Mouse (Mus musculus): ENCODE results near the gene Trip6. TPM values are rescaled to one million over a fixed set of nuclear protein-coding genes. Genes with fewer than 3 reads are reported as not detected.

Trip6 gene
- polyA plus RNA-seq, 1 experiment from 2014 or later, result 8.2 TPM

- Histone ChIP-seq H3K27ac (replicated peaks) (0 out of 2 replicates have a peak overlapping the region, but pooled peaks have one; percentile 45), H3K4me3 (replicated peaks) (no peak overlapping the region), H3K9ac (no peak overlapping the region), H3K4me2 (no peak overlapping the region), H3K4me1 (replicated peaks) (peaks cover 15% of the 10 kb centered on the region), H3K27me3 (no peaks in the 10 kb centered on the region), H3K36me3 (replicated peaks) (no peaks in the 10 kb centered on the region), H3K9me3 (replicated peaks) (no peaks in the 10 kb centered on the region)
- 0 out of 2 replicates have a peak, but pooled peaks have one; percentile 28 for ATAC-seq (ENCODE audit: insufficient read depth)
- 41% methylated on average over 11 of the region's 11 CpGs for WGBS (ENCODE audit: insufficient replicate concordance)
Measured at GRCm38 (mm10) chr5:137264787-137265186, 49.4 kb downstream of the Trip6 start.

- no peaks in the 10 kb centered on the region for H3K27me3 ChIP-seq
- no peaks in the 10 kb centered on the region for H3K36me3 ChIP-seq (replicated peaks)
- peaks cover 15% of the 10 kb centered on the region for H3K4me1 ChIP-seq (replicated peaks)
- H3K4me2 ChIP-seq, result no peak overlapping the region; the same call in 1 of the 2 replicates
- H3K27ac ChIP-seq (replicated peaks), result peak overlapping the region; percentile 45
- no peaks in the 10 kb centered on the region for H3K9me3 ChIP-seq (replicated peaks)
- ATAC-seq (ENCODE audit: insufficient read depth), result no peak; the same call in 1 of the 2 replicates
- H3K9ac ChIP-seq, result no peak overlapping the region
- WGBS (ENCODE audit: insufficient replicate concordance), result 25% methylated on average over 14 of the region's 14 CpGs
- no peak overlapping the region for H3K4me3 ChIP-seq (replicated peaks)
Measured at GRCm38 (mm10) chr5:137263897-137264720, 50.1 kb downstream of the Trip6 start.

Small RNA genes lying within 50 kb of the gene (microRNA-seq; reads per million reads assigned to microRNA genes)
- gene Mir7036 (not detected), gene Mir8116 (not detected)

Other genes with a start within 250 kb of the Trip6 start
- 0.06 and 0.20 TPM in 2 replicates for gene Serpine1, start 242.1 kb downstream of the Trip6 start, polyA plus RNA-seq (2015; fragmentation: Nextera tagmentation; extraction: Ambion mirVana)
- gene Trim56, start 198.2 kb downstream of the Trip6 start, polyA plus RNA-seq (2015; fragmentation: Nextera tagmentation; extraction: Ambion mirVana), result 11.1 and 15.6 TPM in 2 replicates
- gene Muc3, start 165.1 kb downstream of the Trip6 start, polyA plus RNA-seq (2015; fragmentation: Nextera tagmentation; extraction: Ambion mirVana), result not detected in 2 replicates
- 0.05 TPM in 1 of 2 replicates, not detected in the other for gene Muc3a, start 102.0 kb downstream of the Trip6 start, polyA plus RNA-seq (2015; fragmentation: Nextera tagmentation; extraction: Ambion mirVana)
- 17.2 and 20.7 TPM in 2 replicates for gene Ache, start 26.9 kb downstream of the Trip6 start, polyA plus RNA-seq (2015; fragmentation: Nextera tagmentation; extraction: Ambion mirVana)
- gene Ufsp1, start 19.8 kb downstream of the Trip6 start, polyA plus RNA-seq (2015; fragmentation: Nextera tagmentation; extraction: Ambion mirVana), result 7.4 and 9.6 TPM in 2 replicates
- 68.0 and 76.9 TPM in 2 replicates for gene Srrt, start 6.7 kb downstream of the Trip6 start, polyA plus RNA-seq (2015; fragmentation: Nextera tagmentation; extraction: Ambion mirVana)
- 3.2 and 3.8 TPM in 2 replicates for gene Slc12a9, start 19.2 kb upstream of the Trip6 start, polyA plus RNA-seq (2015; fragmentation: Nextera tagmentation; extraction: Ambion mirVana)
- gene Ephb4, start 35.7 kb upstream of the Trip6 start, polyA plus RNA-seq (2015; fragmentation: Nextera tagmentation; extraction: Ambion mirVana), result 7.6 and 8.6 TPM in 2 replicates
- 0.07 and 0.25 TPM in 2 replicates for gene Zan, start 162.7 kb upstream of the Trip6 start, polyA plus RNA-seq (2015; fragmentation: Nextera tagmentation; extraction: Ambion mirVana)
- 29.4 and 33.4 TPM in 2 replicates for gene Pop7, start 188.1 kb upstream of the Trip6 start, polyA plus RNA-seq (2015; fragmentation: Nextera tagmentation; extraction: Ambion mirVana)
- gene Gigyf1, start 204.1 kb upstream of the Trip6 start, polyA plus RNA-seq (2015; fragmentation: Nextera tagmentation; extraction: Ambion mirVana), result 3.2 and 3.8 TPM in 2 replicates
- 0.68 and 1.0 TPM in 2 replicates for gene Epo, start 218.8 kb upstream of the Trip6 start, polyA plus RNA-seq (2015; fragmentation: Nextera tagmentation; extraction: Ambion mirVana)
- 150 and 161 TPM in 2 replicates for gene Gnb2, start 219.1 kb upstream of the Trip6 start, polyA plus RNA-seq (2015; fragmentation: Nextera tagmentation; extraction: Ambion mirVana)
- 0.07 TPM in 2 replicates for gene Actl6b, start 239.1 kb upstream of the Trip6 start, polyA plus RNA-seq (2015; fragmentation: Nextera tagmentation; extraction: Ambion mirVana)